Mouse (Mus musculus): ENCODE results near the gene Rhob. TPM values are rescaled to one million over a fixed set of nuclear protein-coding genes. Genes with fewer than 3 reads are reported as not detected.
A peak's percentile ranks its signal among the peaks of the same experiment; 100 is the strongest.

Rhob gene
- total and polyA plus RNA-seq, 3 experiments: 163 to 194 (median 193) TPM

GRCm38 (mm10) chr12:8488652-8488980 is 11.2 kb downstream of the Rhob start:
- H3K36me3 ChIP-seq (ENCODE audit: control insufficient read depth, insufficient read depth, low read length): no peaks in the 10 kb centered on the region
- DNase-seq: no peak
- intact Hi-C loops (cut with DNase I): no loop called here
- H3K79me2 ChIP-seq (replicated peaks; ENCODE audit: control insufficient read depth, insufficient read depth, low read length): no peaks in the 10 kb centered on the region
- no peaks in the 10 kb centered on the region for H3K27me3 ChIP-seq (ENCODE audit: control insufficient read depth, insufficient read depth, low read length)
- TF ChIP-seq POLR2A (IDR thresholded peaks at IDR 0.05; ENCODE audit: insufficient read depth, low read depth, low read length): no peak
- no peak for TF ChIP-seq EP300 (IDR thresholded peaks at IDR 0.05; ENCODE audit: insufficient read depth, low read depth, low read length)
- TF ChIP-seq CTCF (IDR thresholded peaks at IDR 0.05): no peak
- no peaks in the 10 kb centered on the region; the same call in 1 of the 2 replicates for H3K4me1 ChIP-seq (ENCODE audit: control insufficient read depth, insufficient read depth, low read length)
- no peak overlapping the region for H3K4me3 ChIP-seq
- WGBS: 88% methylated on average over 4 of the region's 4 CpGs
- H3K9ac ChIP-seq (ENCODE audit: low read depth, low read length): no peak overlapping the region
- no peak overlapping the region for H3K27ac ChIP-seq

GRCm38 (mm10) chr12:8487959-8488651 is 11.7 kb downstream of the Rhob start:
- Histone ChIP-seq H3K4me3 (no peak overlapping the region), H3K27me3 (ENCODE audit: control insufficient read depth, insufficient read depth, low read length) (no peaks in the 10 kb centered on the region), H3K79me2 (replicated peaks; ENCODE audit: control insufficient read depth, insufficient read depth, low read length) (no peaks in the 10 kb centered on the region), H3K4me1 (ENCODE audit: control insufficient read depth, insufficient read depth, low read length) (no peaks in the 10 kb centered on the region; the same call in 1 of the 2 replicates), H3K36me3 (ENCODE audit: control insufficient read depth, insufficient read depth, low read length) (no peaks in the 10 kb centered on the region), H3K27ac (no peak overlapping the region), H3K9ac (ENCODE audit: low read depth, low read length) (no peak overlapping the region)
- intact Hi-C loops (cut with DNase I): no loop called here
- WGBS: 76% methylated on average over 5 of the region's 5 CpGs
- peak; percentile 44 to 52 for DNase-seq
- no peak for TF ChIP-seq EP300 (IDR thresholded peaks at IDR 0.05; ENCODE audit: insufficient read depth, low read depth, low read length)
- TF ChIP-seq POLR2A (IDR thresholded peaks at IDR 0.05; ENCODE audit: insufficient read depth, low read depth, low read length): no peak
- TF ChIP-seq CTCF (IDR thresholded peaks at IDR 0.05): no peak

DNA sequence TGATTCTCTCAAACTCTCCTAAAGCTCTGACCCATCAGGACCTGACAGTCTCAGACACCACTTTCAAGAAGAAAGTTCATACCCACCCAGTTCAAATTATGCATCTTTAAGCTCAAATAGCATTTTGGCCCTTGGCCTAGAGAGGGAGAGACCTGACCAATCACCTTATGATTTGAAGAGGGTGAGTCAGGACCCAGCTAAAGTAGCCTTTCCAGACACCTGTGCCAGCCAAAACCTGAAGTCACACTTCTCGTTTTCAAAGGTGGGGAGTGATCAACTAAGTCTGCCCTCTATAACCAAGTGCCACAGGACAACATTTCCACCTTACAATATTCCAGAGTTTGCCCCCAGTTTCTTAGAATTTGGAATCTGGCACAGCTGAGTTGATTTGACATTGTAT is 12.5 kb downstream of the Rhob start:
- DNase-seq: no peak
- intact Hi-C loops (cut with DNase I): no loop called here
- Histone ChIP-seq H3K27ac (no peak overlapping the region), H3K27me3 (ENCODE audit: control insufficient read depth, insufficient read depth, low read length) (no peaks in the 10 kb centered on the region), H3K9ac (ENCODE audit: low read depth, low read length) (no peak overlapping the region), H3K79me2 (replicated peaks; ENCODE audit: control insufficient read depth, insufficient read depth, low read length) (no peaks in the 10 kb centered on the region), H3K4me3 (no peak overlapping the region), H3K4me1 (ENCODE audit: control insufficient read depth, insufficient read depth, low read length) (no peaks in the 10 kb centered on the region; the same call in 1 of the 2 replicates), H3K36me3 (ENCODE audit: control insufficient read depth, insufficient read depth, low read length) (no peaks in the 10 kb centered on the region)
- no peak for TF ChIP-seq POLR2A (IDR thresholded peaks at IDR 0.05; ENCODE audit: insufficient read depth, low read depth, low read length)
- no peak for TF ChIP-seq EP300 (IDR thresholded peaks at IDR 0.05; ENCODE audit: insufficient read depth, low read depth, low read length)
- no peak for TF ChIP-seq CTCF (IDR thresholded peaks at IDR 0.05)
- 90% methylated on average over 1 of the region's 1 CpGs for WGBS

GRCm38 (mm10) chr12:8485247-8485646 is 14.6 kb downstream of the Rhob start:
- no peaks in the 10 kb centered on the region for H3K27me3 ChIP-seq (ENCODE audit: control insufficient read depth, insufficient read depth, low read length)
- H3K27ac ChIP-seq: no peak overlapping the region
- TF ChIP-seq CTCF (IDR thresholded peaks at IDR 0.05) (no peak), EP300 (IDR thresholded peaks at IDR 0.05; ENCODE audit: insufficient read depth, low read depth, low read length) (no peak), POLR2A (IDR thresholded peaks at IDR 0.05; ENCODE audit: insufficient read depth, low read depth, low read length) (no peak)
- no peaks in the 10 kb centered on the region for H3K79me2 ChIP-seq (replicated peaks; ENCODE audit: control insufficient read depth, insufficient read depth, low read length)
- no peaks in the 10 kb centered on the region for H3K36me3 ChIP-seq (ENCODE audit: control insufficient read depth, insufficient read depth, low read length)
- intact Hi-C loops (cut with DNase I): no loop called here
- H3K9ac ChIP-seq (ENCODE audit: low read depth, low read length): no peak overlapping the region
- no peak overlapping the region for H3K4me3 ChIP-seq
- no peak for DNase-seq
- WGBS: 85% methylated on average over 7 of the region's 7 CpGs
- H3K4me1 ChIP-seq (ENCODE audit: control insufficient read depth, insufficient read depth, low read length): no peaks in the 10 kb centered on the region; the same call in 1 of the 2 replicates

GRCm38 (mm10) chr12:8482169-8482568 is 17.6 kb downstream of the Rhob start:
- no peak overlapping the region for H3K27ac ChIP-seq
- no peaks in the 10 kb centered on the region for H3K79me2 ChIP-seq (replicated peaks; ENCODE audit: control insufficient read depth, insufficient read depth, low read length)
- TF ChIP-seq EP300 (IDR thresholded peaks at IDR 0.05; ENCODE audit: insufficient read depth, low read depth, low read length) (no peak), POLR2A (IDR thresholded peaks at IDR 0.05; ENCODE audit: insufficient read depth, low read depth, low read length) (no peak), CTCF (IDR thresholded peaks at IDR 0.05) (no peak)
- H3K36me3 ChIP-seq (ENCODE audit: control insufficient read depth, insufficient read depth, low read length): no peaks in the 10 kb centered on the region
- DNase-seq: no peak
- H3K27me3 ChIP-seq (ENCODE audit: control insufficient read depth, insufficient read depth, low read length): no peaks in the 10 kb centered on the region
- 73% methylated on average over 2 of the region's 2 CpGs for WGBS
- intact Hi-C loops (cut with DNase I): no loop called here
- H3K4me1 ChIP-seq (ENCODE audit: control insufficient read depth, insufficient read depth, low read length): no peaks in the 10 kb centered on the region; the same call in 1 of the 2 replicates
- no peak overlapping the region for H3K9ac ChIP-seq (ENCODE audit: low read depth, low read length)
- no peak overlapping the region for H3K4me3 ChIP-seq

- H3K36me3 ChIP-seq (ENCODE audit: control insufficient read depth, insufficient read depth, low read length): no peaks in the 10 kb centered on the region
- H3K9ac ChIP-seq (ENCODE audit: low read depth, low read length): no peak overlapping the region
- WGBS: 88% methylated on average over 6 of the region's 6 CpGs
- no peak overlapping the region for H3K27ac ChIP-seq
- TF ChIP-seq CTCF (IDR thresholded peaks at IDR 0.05) (no peak), POLR2A (IDR thresholded peaks at IDR 0.05; ENCODE audit: insufficient read depth, low read depth, low read length) (no peak), EP300 (IDR thresholded peaks at IDR 0.05; ENCODE audit: insufficient read depth, low read depth, low read length) (no peak)
- H3K79me2 ChIP-seq (replicated peaks; ENCODE audit: control insufficient read depth, insufficient read depth, low read length): no peaks in the 10 kb centered on the region
- no peaks in the 10 kb centered on the region for H3K27me3 ChIP-seq (ENCODE audit: control insufficient read depth, insufficient read depth, low read length)
- intact Hi-C loops (cut with DNase I): no loop called here
- no peak for DNase-seq
- no peak overlapping the region for H3K4me3 ChIP-seq
- no peaks in the 10 kb centered on the region; the same call in 1 of the 2 replicates for H3K4me1 ChIP-seq (ENCODE audit: control insufficient read depth, insufficient read depth, low read length)
These were observed 24.9 kb downstream of the Rhob start for GRCm38 (mm10) chr12:8474836-8475387.

Measured in heart, adult 2 months (tissue).